Mouse (Mus musculus) ovary, postnatal 36 days (tissue): ENCODE results near the gene Ap5b1.
A peak's percentile ranks its signal among the peaks of the same experiment; 100 is the strongest.

Experiments
- DNase-seq: peaks from one replicate; pipeline ENCODE4 v3.0.0; 2022; ENCODE audit warnings: low spot score, mixed read lengths

The Ap5b1 gene

DNA sequence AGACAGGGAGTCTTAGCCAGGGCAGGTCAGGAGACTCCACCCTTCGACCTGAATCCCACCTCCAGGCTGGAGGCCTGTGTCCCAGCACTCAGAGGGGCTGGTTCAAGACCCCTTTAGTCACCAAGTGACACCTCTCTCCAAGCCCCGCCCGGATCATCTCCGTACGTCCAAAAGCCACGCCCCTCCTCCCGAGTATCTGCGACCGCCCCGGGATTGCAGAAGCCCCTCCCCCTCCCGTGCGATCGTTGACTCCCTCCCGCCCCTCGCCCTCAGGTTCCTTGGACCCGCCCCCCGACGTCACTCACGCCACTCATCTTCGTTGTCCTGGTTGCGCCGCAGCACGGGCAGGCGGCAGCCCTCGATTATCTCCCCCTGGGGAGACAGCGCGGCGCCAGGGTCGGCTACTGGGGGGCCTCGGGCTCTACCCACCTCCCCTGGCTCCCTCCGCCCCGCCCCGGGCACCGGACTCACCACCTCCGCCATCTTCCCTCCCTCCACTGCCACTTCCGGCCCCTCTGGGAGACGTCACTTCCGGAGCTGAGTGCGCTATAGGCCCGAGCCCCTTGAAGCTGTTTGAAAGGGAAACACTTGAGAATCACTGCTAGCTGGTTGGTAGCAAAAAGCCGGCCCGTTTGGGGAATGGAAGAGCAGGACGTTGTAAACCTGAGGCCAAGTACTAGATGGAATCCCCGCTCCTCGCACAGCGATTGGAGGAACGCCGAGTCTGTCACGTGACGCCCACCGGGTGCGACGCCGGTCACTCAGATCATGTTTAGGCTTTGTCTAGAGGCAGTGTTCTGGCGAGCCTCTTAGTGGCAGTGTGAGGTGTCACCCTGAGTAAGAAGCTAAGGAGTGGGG lies 42.0 kb downstream of the Ap5b1 start, which contains the start of gene Kat5:
Gene Kat5 (minus strand): TSS at position 691 of the 858 bp plus-strand sequence.
- DNase-seq = peak; percentile 90

DNA sequence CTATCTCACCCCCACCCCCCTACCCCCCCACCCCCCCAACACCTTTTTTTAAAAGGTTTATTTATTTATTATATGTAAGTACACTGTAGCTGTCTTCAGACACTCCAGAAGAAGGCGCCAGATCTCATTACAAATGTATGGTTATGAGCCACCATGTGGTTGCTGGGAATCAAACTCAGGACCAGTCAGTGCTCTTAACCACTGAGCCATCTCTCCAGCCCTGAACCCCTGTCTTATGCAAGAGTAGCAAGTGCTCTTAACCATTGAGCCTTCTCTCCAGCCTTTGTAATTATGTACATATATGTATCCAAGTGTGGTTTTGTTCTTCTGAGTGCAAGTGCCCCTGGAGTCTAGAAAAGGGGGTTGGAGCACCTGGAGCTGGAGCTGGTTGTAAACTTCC lies 44.1 kb downstream of the Ap5b1 start:
- no peak for DNase-seq

- no peak for DNase-seq
Observed at GRCm38 (mm10) chr19:5612762-5613411, 45.1 kb downstream of the Ap5b1 start.

DNA sequence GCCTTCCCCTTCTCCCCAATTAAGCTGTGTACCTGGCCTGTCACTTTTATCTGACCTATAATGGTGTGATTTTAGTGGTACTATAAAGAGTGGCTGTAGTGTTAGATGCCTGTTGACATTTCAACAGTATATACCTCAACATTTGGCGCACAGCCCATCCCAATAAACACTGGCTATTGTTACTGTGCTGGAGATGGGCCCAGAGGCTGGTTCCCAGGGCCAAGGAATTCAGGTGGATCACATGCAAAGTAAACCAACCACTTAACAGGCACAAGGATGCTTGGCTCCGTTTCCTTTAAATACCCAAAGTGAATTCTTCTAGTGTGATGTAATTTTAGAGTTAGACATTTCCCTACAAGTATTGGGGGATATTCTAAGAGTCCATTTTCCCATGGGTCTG lies 47.1 kb downstream of the Ap5b1 start:
- no peak for DNase-seq

GRCm38 (mm10) chr19:5620007-5620406 lies 52.2 kb downstream of the Ap5b1 start:
- DNase-seq = no peak
